Mouse (Mus musculus): Measurements from ENCODE around the gene Etfb. TPM values are rescaled to one million over a fixed set of nuclear protein-coding genes. Genes with fewer than 3 reads are reported as not detected.

Etfb gene
- polyA plus RNA-seq, 1 experiment: 51.5 TPM

GRCm38 (mm10) chr7:43438611-43439010 lies 5.3 kb upstream of the Etfb start:
- Histone ChIP-seq H3K27ac (ENCODE audit: control insufficient read depth, insufficient read depth, low read depth, low read length) (no peak overlapping the region), H3K36me3 (ENCODE audit: control insufficient read depth, insufficient read depth, low read length) (no peaks in the 10 kb centered on the region), H3K4me3 (ENCODE audit: control insufficient read depth, low read depth, low read length) (no peak overlapping the region), H3K4me1 (ENCODE audit: control insufficient read depth, insufficient read depth, low read length) (peaks cover 15% of the 10 kb centered on the region), H3K27me3 (ENCODE audit: control insufficient read depth, insufficient read depth, low read length) (no peaks in the 10 kb centered on the region)
- TF ChIP-seq POLR2A (IDR thresholded peaks at IDR 0.05; ENCODE audit: control insufficient read depth, low read depth, low read length) (no peak), CTCF (IDR thresholded peaks at IDR 0.05; ENCODE audit: control insufficient read depth, insufficient read depth, insufficient replicate concordance, low read depth, low read length) (no peak)

- Histone ChIP-seq H3K4me1 (ENCODE audit: control insufficient read depth, insufficient read depth, low read length) (peaks cover 22% of the 10 kb centered on the region), H3K4me3 (ENCODE audit: control insufficient read depth, low read depth, low read length) (peak within 1 kb of the TSS; percentile 89), H3K27ac (ENCODE audit: control insufficient read depth, insufficient read depth, low read depth, low read length) (no peak within 1 kb of the TSS), H3K27me3 (ENCODE audit: control insufficient read depth, insufficient read depth, low read length) (no peaks in the 10 kb centered on the region), H3K36me3 (ENCODE audit: control insufficient read depth, insufficient read depth, low read length) (no peaks in the 10 kb centered on the region)
- TF ChIP-seq POLR2A (IDR thresholded peaks at IDR 0.05; ENCODE audit: control insufficient read depth, low read depth, low read length): no peak
- no peak for TF ChIP-seq CTCF (IDR thresholded peaks at IDR 0.05; ENCODE audit: control insufficient read depth, insufficient read depth, insufficient replicate concordance, low read depth, low read length)
These were observed 3.4 kb upstream of the Etfb start, which contains the start of gene Cldnd2 for GRCm38 (mm10) chr7:43440482-43440881. Cldnd2 (plus strand) TSS chr7:43440782.

GRCm38 (mm10) chr7:43441071-43441470 lies 2.8 kb upstream of the Etfb start:
- TF ChIP-seq CTCF (IDR thresholded peaks at IDR 0.05; ENCODE audit: control insufficient read depth, insufficient read depth, insufficient replicate concordance, low read depth, low read length): no peak
- TF ChIP-seq POLR2A (IDR thresholded peaks at IDR 0.05; ENCODE audit: control insufficient read depth, low read depth, low read length): no peak
- Histone ChIP-seq H3K4me3 (ENCODE audit: control insufficient read depth, low read depth, low read length) (peak overlapping the region; percentile 89), H3K4me1 (ENCODE audit: control insufficient read depth, insufficient read depth, low read length) (peaks cover 22% of the 10 kb centered on the region), H3K27ac (ENCODE audit: control insufficient read depth, insufficient read depth, low read depth, low read length) (no peak overlapping the region), H3K36me3 (ENCODE audit: control insufficient read depth, insufficient read depth, low read length) (no peaks in the 10 kb centered on the region), H3K27me3 (ENCODE audit: control insufficient read depth, insufficient read depth, low read length) (no peaks in the 10 kb centered on the region)

GRCm38 (mm10) chr7:43442684-43443083 lies 1.2 kb upstream of the Etfb start:
- peak overlapping the region; percentile 90; the same call in 1 of the 2 replicates for H3K27ac ChIP-seq (ENCODE audit: control insufficient read depth, insufficient read depth, low read depth, low read length)
- no peaks in the 10 kb centered on the region for H3K27me3 ChIP-seq (ENCODE audit: control insufficient read depth, insufficient read depth, low read length)
- TF ChIP-seq POLR2A (IDR thresholded peaks at IDR 0.05; ENCODE audit: control insufficient read depth, low read depth, low read length) (no peak), CTCF (IDR thresholded peaks at IDR 0.05; ENCODE audit: control insufficient read depth, insufficient read depth, insufficient replicate concordance, low read depth, low read length) (no peak)
- peaks cover 22% of the 10 kb centered on the region for H3K4me1 ChIP-seq (ENCODE audit: control insufficient read depth, insufficient read depth, low read length)
- no peaks in the 10 kb centered on the region for H3K36me3 ChIP-seq (ENCODE audit: control insufficient read depth, insufficient read depth, low read length)
- peak overlapping the region; percentile 89 for H3K4me3 ChIP-seq (ENCODE audit: control insufficient read depth, low read depth, low read length)

- H3K36me3 ChIP-seq (ENCODE audit: control insufficient read depth, insufficient read depth, low read length): no peaks in the 10 kb centered on the region
- no peaks in the 10 kb centered on the region for H3K27me3 ChIP-seq (ENCODE audit: control insufficient read depth, insufficient read depth, low read length)
- peaks cover 22% of the 10 kb centered on the region for H3K4me1 ChIP-seq (ENCODE audit: control insufficient read depth, insufficient read depth, low read length)
- H3K4me3 ChIP-seq (ENCODE audit: control insufficient read depth, low read depth, low read length): peak overlapping the region; percentile 89
- peak overlapping the region; percentile 90 for H3K27ac ChIP-seq (ENCODE audit: control insufficient read depth, insufficient read depth, low read depth, low read length)
- TF ChIP-seq CTCF (IDR thresholded peaks at IDR 0.05; ENCODE audit: control insufficient read depth, insufficient read depth, insufficient replicate concordance, low read depth, low read length): no peak
- TF ChIP-seq POLR2A (IDR thresholded peaks at IDR 0.05; ENCODE audit: control insufficient read depth, low read depth, low read length): peak; percentile 50; the same call in 1 of the 2 replicates
These were observed 562 bp upstream of the Etfb start for GRCm38 (mm10) chr7:43443126-43443916.

DNA sequence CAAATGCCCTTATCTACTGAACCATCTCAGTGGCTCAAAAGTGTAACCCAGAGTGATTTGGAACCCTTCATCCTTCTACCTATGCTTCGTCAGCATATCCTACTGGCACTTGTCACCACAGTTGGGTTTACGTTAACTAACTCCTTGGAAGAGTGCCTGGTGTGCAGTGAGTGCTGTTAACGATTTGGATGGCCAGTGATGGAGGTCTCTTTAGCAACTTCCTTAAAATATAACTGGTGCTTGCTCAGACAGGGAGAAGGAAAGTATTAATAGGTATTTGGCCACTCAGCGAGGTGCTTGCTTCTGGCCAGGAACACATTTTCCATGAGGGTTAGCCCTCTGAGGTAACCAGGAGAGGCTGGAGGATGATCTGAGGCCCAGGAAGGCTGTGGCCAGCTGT lies 3.9 kb downstream of the Etfb start:
- Histone ChIP-seq H3K27me3 (ENCODE audit: control insufficient read depth, insufficient read depth, low read length) (no peaks in the 10 kb centered on the region), H3K36me3 (ENCODE audit: control insufficient read depth, insufficient read depth, low read length) (no peaks in the 10 kb centered on the region), H3K4me3 (ENCODE audit: control insufficient read depth, low read depth, low read length) (no peak overlapping the region), H3K27ac (ENCODE audit: control insufficient read depth, insufficient read depth, low read depth, low read length) (no peak overlapping the region), H3K4me1 (ENCODE audit: control insufficient read depth, insufficient read depth, low read length) (peaks cover 15% of the 10 kb centered on the region)
- TF ChIP-seq POLR2A (IDR thresholded peaks at IDR 0.05; ENCODE audit: control insufficient read depth, low read depth, low read length) (no peak), CTCF (IDR thresholded peaks at IDR 0.05; ENCODE audit: control insufficient read depth, insufficient read depth, insufficient replicate concordance, low read depth, low read length) (no peak)

DNA sequence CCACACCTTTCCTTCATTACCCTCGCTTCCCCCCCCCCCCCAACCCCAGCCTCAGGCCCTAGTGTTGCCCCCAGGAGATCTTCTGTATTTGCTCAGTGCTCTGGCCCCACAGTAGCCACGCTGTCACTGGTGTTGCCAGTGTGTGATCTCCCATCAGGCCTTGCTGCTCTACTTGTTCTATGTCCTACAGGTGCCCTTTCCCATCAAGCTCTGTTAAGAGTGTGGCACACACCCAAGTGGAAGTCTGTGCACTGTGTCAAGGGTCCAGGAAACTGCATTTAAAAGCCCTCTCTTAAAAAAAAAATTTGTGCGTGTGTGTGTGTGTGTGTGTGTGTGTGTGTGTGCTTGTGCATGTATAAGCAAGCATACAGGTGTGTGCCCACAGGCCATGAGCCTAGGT lies 4.4 kb downstream of the Etfb start:
- H3K4me1 ChIP-seq (ENCODE audit: control insufficient read depth, insufficient read depth, low read length): peaks cover 11% of the 10 kb centered on the region
- H3K4me3 ChIP-seq (ENCODE audit: control insufficient read depth, low read depth, low read length): no peak overlapping the region
- TF ChIP-seq POLR2A (IDR thresholded peaks at IDR 0.05; ENCODE audit: control insufficient read depth, low read depth, low read length): no peak
- no peak for TF ChIP-seq CTCF (IDR thresholded peaks at IDR 0.05; ENCODE audit: control insufficient read depth, insufficient read depth, insufficient replicate concordance, low read depth, low read length)
- H3K27me3 ChIP-seq (ENCODE audit: control insufficient read depth, insufficient read depth, low read length): no peaks in the 10 kb centered on the region
- H3K36me3 ChIP-seq (ENCODE audit: control insufficient read depth, insufficient read depth, low read length): no peaks in the 10 kb centered on the region
- H3K27ac ChIP-seq (ENCODE audit: control insufficient read depth, insufficient read depth, low read depth, low read length): no peak overlapping the region
